Mouse (Mus musculus): ENCODE results near the gene Zswim5.

GRCm38 (mm10) chr4:116985681-116986080 is 108.5 kb downstream of the Zswim5 start:
- TF ChIP-seq CTCF (IDR thresholded peaks at IDR 0.05; ENCODE audit: extremely low read depth, insufficient read length, insufficient replicate concordance, low read depth, low read length) (no peak), POLR2A (IDR thresholded peaks at IDR 0.05; ENCODE audit: low read depth, low read length) (no peak)
